Mouse (Mus musculus): ENCODE data around the gene Kremen1. TPM values are rescaled to one million over a fixed set of nuclear protein-coding genes. Genes with fewer than 3 reads are reported as not detected.

Gene Kremen1
- total RNA-seq, 2 experiments from 2014 or later, result 14.4 to 16.4 TPM

Other genes starting within 250 kb of the Kremen1 start
- 10 to 100 TPM; 78.2 to 86.3 TPM for gene Rasl10a, start 203.4 kb downstream of the Kremen1 start, total RNA-seq (2021)
- gene Gas2l1, start 196.2 kb downstream of the Kremen1 start, total RNA-seq (2021), result 10 to 100 TPM; 83.7 to 92.5 TPM
- gene Rhbdd3, start 162.6 kb downstream of the Kremen1 start, total RNA-seq (2021), result 10 to 100 TPM; 22.9 to 23.3 TPM
- gene Ewsr1, start 162.3 kb downstream of the Kremen1 start, total RNA-seq (2021), result 100 to 1,000 TPM; 265 to 298 TPM
- gene Emid1, start 109.3 kb downstream of the Kremen1 start, total RNA-seq (2021), result 1 to 10 TPM; 3.6 to 5.3 TPM
- gene Znrf3, start 183.3 kb upstream of the Kremen1 start, total RNA-seq (2021), result 10 to 100 TPM; 16.7 to 17.5 TPM